Mouse (Mus musculus): ENCODE results near the gene Nt5c.
"Not testable (repeated sequence)": the region's sequence is repeated elsewhere in the genome, so short reads cannot be mapped to it uniquely, and the experiment has no call there.

The Nt5c gene

GRCm38 (mm10) chr11:115491356-115492083, at the start of gene Nt5c:
Gene Nt5c (minus strand): TSS chr11:115491862.
- peak; percentile 87 for DNase-seq (ENCODE audit: low spot score)

GRCm38 (mm10) chr11:115538045-115538444, 46.4 kb upstream of the Nt5c start:
- no peak for DNase-seq (ENCODE audit: low spot score)

GRCm38 (mm10) chr11:115536856-115537568, 45.4 kb upstream of the Nt5c start:
- peak; percentile 71 for DNase-seq (ENCODE audit: low spot score)

GRCm38 (mm10) chr11:115536038-115536681, 44.5 kb upstream of the Nt5c start, which contains the start of gene Sumo2:
Gene Sumo2 (minus strand): TSS chr11:115536276.
- peak; percentile 96 for DNase-seq (ENCODE audit: low spot score)

- peak; percentile 70 for DNase-seq (ENCODE audit: low spot score)
These were observed 43.9 kb upstream of the Nt5c start for GRCm38 (mm10) chr11:115535401-115536037.

GRCm38 (mm10) chr11:115534759-115535371, 43.2 kb upstream of the Nt5c start:
- DNase-seq (ENCODE audit: low spot score): no peak

GRCm38 (mm10) chr11:115526446-115526845, 34.8 kb upstream of the Nt5c start:
- not testable (repeated sequence) for DNase-seq (ENCODE audit: low spot score)

- DNase-seq (ENCODE audit: low spot score): no peak
These were observed 31.0 kb upstream of the Nt5c start for GRCm38 (mm10) chr11:115522703-115523102.

- no peak for DNase-seq (ENCODE audit: low spot score)
These were observed 30.6 kb upstream of the Nt5c start for GRCm38 (mm10) chr11:115522238-115522637.

- no peak for DNase-seq (ENCODE audit: low spot score)
These were observed 29.4 kb upstream of the Nt5c start for GRCm38 (mm10) chr11:115521080-115521479.

- no peak for DNase-seq (ENCODE audit: low spot score)
These were observed 28.6 kb upstream of the Nt5c start for GRCm38 (mm10) chr11:115520218-115520617.

- no peak for DNase-seq (ENCODE audit: low spot score)
These were observed 27.9 kb upstream of the Nt5c start for GRCm38 (mm10) chr11:115519581-115519980.

- no peak for DNase-seq (ENCODE audit: low spot score)
These were observed 27.0 kb upstream of the Nt5c start for GRCm38 (mm10) chr11:115518693-115519092.

GRCm38 (mm10) chr11:115516942-115517341, 25.3 kb upstream of the Nt5c start:
- DNase-seq (ENCODE audit: low spot score): no peak

GRCm38 (mm10) chr11:115515021-115515420, 23.4 kb upstream of the Nt5c start:
- no peak for DNase-seq (ENCODE audit: low spot score)

GRCm38 (mm10) chr11:115514238-115514663, 22.6 kb upstream of the Nt5c start, which contains the start of gene Jpt1:
Gene Jpt1 (minus strand): TSS chr11:115514387.
- DNase-seq (ENCODE audit: low spot score): peak; percentile 97

GRCm38 (mm10) chr11:115513271-115514237, 21.9 kb upstream of the Nt5c start:
- DNase-seq (ENCODE audit: low spot score): peak; percentile 53

GRCm38 (mm10) chr11:115512407-115513183, 20.9 kb upstream of the Nt5c start:
- peak; percentile 32 for DNase-seq (ENCODE audit: low spot score)

- DNase-seq (ENCODE audit: low spot score): no peak
These were observed 20.3 kb upstream of the Nt5c start for GRCm38 (mm10) chr11:115512004-115512403.

GRCm38 (mm10) chr11:115511121-115511520, 19.5 kb upstream of the Nt5c start:
- no peak for DNase-seq (ENCODE audit: low spot score)
